ENCODE assay signal across 7 mouse cellular contexts in genomic region chr6:42325268-42325609, GRCm38 (mm10). TPM values are rescaled to one million over a fixed set of nuclear protein-coding genes. Genes with fewer than 3 reads are reported as not detected.
A peak's percentile ranks its signal among the peaks of the same experiment; 100 is the strongest.
DNase-seq lines count a peak whose midpoint lies in the region; ATAC-seq and TF ChIP-seq lines count a peak whose summit lies in the region.

No protein-coding gene starts in this region.

- H3K4me3 ChIP-seq in intestine, postnatal 0 days (ENCODE audit: low read depth, low read length) = peak overlapping the region; percentile 56
- H3K4me3 ChIP-seq in midbrain, embryonic 11.5 days (ENCODE audit: low read depth, low read length) = peak overlapping the region; percentile 65

- TF ChIP-seq CTCF in intestine, postnatal 0 days (IDR thresholded peaks at IDR 0.05; ENCODE audit: low read depth) = peak; percentile 86

- H3K27me3 ChIP-seq in intestine, postnatal 0 days (replicated peaks; ENCODE audit: control insufficient read depth, insufficient read depth, low read length) = peaks cover 37% of the 10 kb centered on the region
- peaks cover 10% of the 10 kb centered on the region; the same call in 1 of the 2 replicates for H3K27me3 ChIP-seq in midbrain, embryonic 11.5 days (ENCODE audit: control insufficient read depth, insufficient read depth, low read length)

- DNase-seq in adrenal gland, adult 8-10 months = peak; percentile 33
- peak; percentile 86 for DNase-seq in embryo, embryonic 9.5 days (ENCODE audit: extremely low spot score)
- DNase-seq in left cerebral cortex, postnatal 4 days = peak; percentile 81
- DNase-seq in midbrain, embryonic 11.5 days (ENCODE audit: low spot score, missing footprints) = peak; percentile 98
- DNase-seq in right cerebral cortex, postnatal 4 days = peak; percentile 82

- H3K9ac ChIP-seq in intestine, postnatal 0 days (ENCODE audit: low read depth, low read length) = no peak overlapping the region
- H3K9ac ChIP-seq in midbrain, embryonic 11.5 days (ENCODE audit: low read length) = peak overlapping the region; percentile 78

- H3K36me3 ChIP-seq in intestine, postnatal 0 days (ENCODE audit: control insufficient read depth, insufficient read depth) = no peaks in the 10 kb centered on the region
- H3K36me3 ChIP-seq in midbrain, embryonic 11.5 days (ENCODE audit: control insufficient read depth, insufficient read depth, low read length) = no peaks in the 10 kb centered on the region

- H3K9me3 ChIP-seq in intestine, postnatal 0 days (ENCODE audit: control insufficient read depth) = no peaks in the 10 kb centered on the region
- H3K9me3 ChIP-seq in midbrain, embryonic 11.5 days (ENCODE audit: control insufficient read depth, low read length) = no peaks in the 10 kb centered on the region

- peak; percentile 83 for ATAC-seq in granulocyte monocyte progenitor cell, adult 5-6 weeks (replicated peaks; ENCODE audit: poor library complexity, severe bottlenecking)
- no peak for ATAC-seq in intestine, postnatal 0 days
- ATAC-seq in midbrain, embryonic 11.5 days (ENCODE audit: low FRiP score) = peak; percentile 6

- H3K27ac ChIP-seq in intestine, postnatal 0 days (ENCODE audit: low read depth, low read length) = no peak overlapping the region
- no peak overlapping the region; the same call in 1 of the 2 replicates for H3K27ac ChIP-seq in midbrain, embryonic 11.5 days (ENCODE audit: low read depth, low read length)

- 5% methylated on average over 7 of the region's 7 CpGs for WGBS in intestine, postnatal 0 days
- 1% methylated on average over 7 of the region's 7 CpGs for WGBS in midbrain, embryonic 11.5 days

- H3K4me1 ChIP-seq in intestine, postnatal 0 days (replicated peaks; ENCODE audit: control insufficient read depth, insufficient read depth, low read length) = no peaks in the 10 kb centered on the region
- H3K4me1 ChIP-seq in midbrain, embryonic 11.5 days (ENCODE audit: control insufficient read depth, insufficient read depth, low read length) = peaks cover 5% of the 10 kb centered on the region; the same call in 1 of the 2 replicates

- intact Hi-C loops in left cerebral cortex, postnatal 4 days (cut with DNase I) = no loop called here

- peak overlapping the region; percentile 88 for H3K4me2 ChIP-seq in intestine, postnatal 0 days (replicated peaks; ENCODE audit: low read depth)
- H3K4me2 ChIP-seq in midbrain, embryonic 11.5 days = peak overlapping the region; percentile 88

RNA-seq across cellular contexts. Expression of gene Fam131b, which starts 0.8 kb away (rescaled TPM):
- total RNA-seq in adrenal gland, adult 8-10 months (2022) = under 1 TPM; 0.12 to 0.23 (median 0.15) TPM
- not detected in 2 replicates for total RNA-seq in granulocyte monocyte progenitor cell, adult 5-6 weeks (2014; fragmentation: Nextera tagmentation)
- total RNA-seq in granulocyte monocyte progenitor cell, adult 5-6 weeks (2017) = not detected in 2 replicates
- polyA plus RNA-seq in intestine, postnatal 0 days (2015; fragmentation: Nextera tagmentation; extraction: Ambion mirVana) = 0.05 and 0.12 TPM in 2 replicates
- total RNA-seq in left cerebral cortex, postnatal 4 days (2021) = 10 to 100 TPM; 83.4 to 92.0 TPM
- 3.0 TPM in 2 replicates for polyA plus RNA-seq in midbrain, embryonic 11.5 days (2014; fragmentation: Nextera tagmentation; extraction: Ambion mirVana)

RNA-seq across cellular contexts. Expression of gene Zyx, which starts 24.2 kb away (rescaled TPM):
- 100 to 1,000 TPM in 1 of 4 experiments, 10 to 100 TPM in 3; 78.9 to 118 (median 89.4) TPM for total RNA-seq in adrenal gland, adult 8-10 months (2022)
- 116 and 131 TPM in 2 replicates for total RNA-seq in granulocyte monocyte progenitor cell, adult 5-6 weeks (2014; fragmentation: Nextera tagmentation)
- 17.6 and 17.8 TPM in 2 replicates for total RNA-seq in granulocyte monocyte progenitor cell, adult 5-6 weeks (2017)
- 50.9 and 54.8 TPM in 2 replicates for polyA plus RNA-seq in intestine, postnatal 0 days (2015; fragmentation: Nextera tagmentation; extraction: Ambion mirVana)
- 10 to 100 TPM; 43.9 to 49.8 TPM for total RNA-seq in left cerebral cortex, postnatal 4 days (2021)
- polyA plus RNA-seq in midbrain, embryonic 11.5 days (2014; fragmentation: Nextera tagmentation; extraction: Ambion mirVana) = 53.2 and 60.2 TPM in 2 replicates

RNA-seq across cellular contexts. Expression of gene Clcn1, which starts 38.8 kb away (rescaled TPM):
- under 1 TPM in 2 of 4 experiments, not detected in 2; 0.13 to 0.68 TPM for total RNA-seq in adrenal gland, adult 8-10 months (2022)
- total RNA-seq in granulocyte monocyte progenitor cell, adult 5-6 weeks (2014; fragmentation: Nextera tagmentation) = not detected in 2 replicates
- total RNA-seq in granulocyte monocyte progenitor cell, adult 5-6 weeks (2017) = 1.9 TPM in 1 of 2 replicates, not detected in the other
- polyA plus RNA-seq in intestine, postnatal 0 days (2015; fragmentation: Nextera tagmentation; extraction: Ambion mirVana) = 0.12 and 0.18 TPM in 2 replicates
- 1 to 10 TPM; 6.6 to 7.7 TPM for total RNA-seq in left cerebral cortex, postnatal 4 days (2021)
- polyA plus RNA-seq in midbrain, embryonic 11.5 days (2014; fragmentation: Nextera tagmentation; extraction: Ambion mirVana) = 1.4 and 1.6 TPM in 2 replicates

RNA-seq across cellular contexts. Expression of gene Epha1, which starts 47.8 kb away (rescaled TPM):
- total RNA-seq in adrenal gland, adult 8-10 months (2022) = 1 to 10 TPM in 2 of 4 experiments, under 1 TPM in 2; 0.46 to 1.6 (median 0.99) TPM
- total RNA-seq in granulocyte monocyte progenitor cell, adult 5-6 weeks (2014; fragmentation: Nextera tagmentation) = 0.56 and 0.86 TPM in 2 replicates
- total RNA-seq in granulocyte monocyte progenitor cell, adult 5-6 weeks (2017) = 0.04 TPM in 1 of 2 replicates, not detected in the other
- 13.3 and 13.7 TPM in 2 replicates for polyA plus RNA-seq in intestine, postnatal 0 days (2015; fragmentation: Nextera tagmentation; extraction: Ambion mirVana)
- total RNA-seq in left cerebral cortex, postnatal 4 days (2021) = under 1 TPM; 0.14 to 0.18 TPM
- polyA plus RNA-seq in midbrain, embryonic 11.5 days (2014; fragmentation: Nextera tagmentation; extraction: Ambion mirVana) = 0.30 and 0.66 TPM in 2 replicates

Comparison
In these comparisons a context has a peak if more than half of its experiments do, and no peak if none do; other contexts are left out.
1. DNase-seq: peak in every context shown above with its lines; median percentile 98 in midbrain, embryonic 11.5 days; 86 in embryo, embryonic 9.5 days; 82 in right cerebral cortex, postnatal 4 days; 81 in left cerebral cortex, postnatal 4 days; 33 in adrenal gland, adult 8-10 months.
2. RNA of gene Fam131b, which starts 0.8 kb away (total RNA-seq): 83.4 to 92.0 TPM in left cerebral cortex, postnatal 4 days; 0.12 to 0.23 TPM in adrenal gland, adult 8-10 months and not detected in granulocyte monocyte progenitor cell, adult 5-6 weeks; every median in the first group is over 10 times any median in the second.